Mouse (Mus musculus): ENCODE measurements around the gene Olfr689. TPM values are rescaled to one million over a fixed set of nuclear protein-coding genes. Genes with fewer than 3 reads are reported as not detected.
"Not testable (repeated sequence)": the region's sequence is repeated elsewhere in the genome, so short reads cannot be mapped to it uniquely, and the experiment has no call there.

The Olfr689 gene
- polyA plus RNA-seq (2016; fragmentation: Nextera tagmentation; extraction: Ambion mirVana) = not detected in 2 replicates

DNA sequence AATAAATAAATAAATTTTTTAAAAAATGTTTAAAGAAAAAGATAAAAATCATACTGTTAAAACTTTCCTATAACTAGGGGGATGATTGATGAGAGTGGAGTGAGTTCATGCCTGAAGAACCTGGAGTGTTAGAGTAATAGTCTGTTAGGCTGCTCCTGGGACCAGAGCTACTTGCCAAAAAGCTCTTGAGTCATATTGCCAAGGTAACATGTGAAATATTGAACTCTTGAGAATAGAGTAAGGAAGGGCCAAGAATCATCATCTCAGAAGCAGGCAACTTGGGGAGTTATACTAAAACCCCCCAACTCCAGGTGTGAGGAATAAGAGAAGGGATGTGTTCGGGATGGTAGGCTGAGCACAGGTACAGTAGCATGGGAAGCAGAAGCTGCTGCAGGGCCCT lies at the start of gene Olfr689:
TSS of gene Olfr689 (plus strand) at position 301 of the 400 bp plus-strand sequence.
- no peaks in the 10 kb centered on the region for H3K36me3 ChIP-seq
- no peak for ATAC-seq (ENCODE audit: low FRiP score, low read depth)
- 86% methylated on average over 1 of the region's 1 CpGs for WGBS

DNA sequence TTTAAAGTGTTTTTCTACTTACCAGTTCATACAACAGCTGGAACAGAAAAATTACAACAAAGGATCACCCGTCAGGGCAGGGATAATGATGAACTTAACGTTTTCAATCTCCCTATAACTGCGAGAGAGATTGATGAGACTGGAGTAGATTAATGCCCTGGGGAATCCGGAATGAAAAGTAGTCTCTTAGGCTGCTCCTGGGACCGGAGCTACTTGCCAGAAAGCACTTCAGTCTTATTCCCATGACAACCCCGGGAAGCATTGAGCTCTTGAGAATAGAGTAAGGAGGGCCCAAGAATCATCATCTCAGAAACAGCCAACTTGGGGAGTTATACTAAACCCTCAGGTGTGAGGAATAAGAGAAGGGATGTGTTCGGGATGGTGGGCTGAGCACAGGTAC lies 38.5 kb upstream of the Olfr689 start:
- WGBS = 67% methylated on average over 7 of the region's 7 CpGs
- no peak overlapping the region for H3K4me3 ChIP-seq
- ATAC-seq (ENCODE audit: low FRiP score, low read depth) = no peak
- no peaks in the 10 kb centered on the region for H3K36me3 ChIP-seq
- no peak overlapping the region for H3K27ac ChIP-seq (replicated peaks)
- no peak overlapping the region for H3K4me2 ChIP-seq (replicated peaks)
- H3K9ac ChIP-seq (replicated peaks) = no peak overlapping the region
- H3K27me3 ChIP-seq = no peaks in the 10 kb centered on the region
- no peaks in the 10 kb centered on the region for H3K9me3 ChIP-seq
- H3K4me1 ChIP-seq = no peaks in the 10 kb centered on the region

More for the DNA sequence above, at the start of gene Olfr689:
- Histone ChIP-seq H3K4me3 (no peak within 1 kb of the TSS), H3K4me1 (no peaks in the 10 kb centered on the region), H3K9ac (replicated peaks) (no peak within 1 kb of the TSS), H3K9me3 (no peaks in the 10 kb centered on the region), H3K27me3 (no peaks in the 10 kb centered on the region), H3K27ac (replicated peaks) (no peak within 1 kb of the TSS), H3K4me2 (replicated peaks) (no peak within 1 kb of the TSS)

DNA sequence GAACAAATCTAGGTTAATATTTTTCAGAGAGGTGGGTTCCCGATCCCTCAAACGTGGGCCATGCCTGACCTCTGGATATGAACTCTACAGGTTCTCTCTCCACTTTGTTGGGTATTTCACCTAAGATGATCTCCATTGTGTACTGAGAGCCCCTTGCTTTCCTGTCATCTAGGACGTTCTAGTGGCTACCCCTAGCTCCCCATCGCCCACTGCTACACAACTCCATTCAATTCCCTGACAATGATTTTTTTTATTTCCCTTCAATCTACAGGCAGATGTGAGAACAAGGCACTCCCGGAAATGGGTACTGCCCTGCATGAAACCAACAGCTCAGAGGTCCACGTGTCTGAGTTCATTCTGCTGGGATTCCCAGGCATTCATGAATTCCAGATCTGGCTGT lies 23.2 kb upstream of the Olfr689 start, which contains the start of gene Olfr688:
TSS of gene Olfr688 (plus strand) at position 301 of the 400 bp plus-strand sequence.
- no peak within 1 kb of the TSS for H3K4me3 ChIP-seq
- no peak within 1 kb of the TSS for H3K27ac ChIP-seq (replicated peaks)
- no peaks in the 10 kb centered on the region for H3K27me3 ChIP-seq
- no peaks in the 10 kb centered on the region for H3K9me3 ChIP-seq
- H3K4me2 ChIP-seq (replicated peaks) = no peak within 1 kb of the TSS
- H3K36me3 ChIP-seq = no peaks in the 10 kb centered on the region
- no peak within 1 kb of the TSS for H3K9ac ChIP-seq (replicated peaks)
- ATAC-seq (ENCODE audit: low FRiP score, low read depth) = no peak
- H3K4me1 ChIP-seq = no peaks in the 10 kb centered on the region
- WGBS = 84% methylated on average over 6 of the region's 6 CpGs

DNA sequence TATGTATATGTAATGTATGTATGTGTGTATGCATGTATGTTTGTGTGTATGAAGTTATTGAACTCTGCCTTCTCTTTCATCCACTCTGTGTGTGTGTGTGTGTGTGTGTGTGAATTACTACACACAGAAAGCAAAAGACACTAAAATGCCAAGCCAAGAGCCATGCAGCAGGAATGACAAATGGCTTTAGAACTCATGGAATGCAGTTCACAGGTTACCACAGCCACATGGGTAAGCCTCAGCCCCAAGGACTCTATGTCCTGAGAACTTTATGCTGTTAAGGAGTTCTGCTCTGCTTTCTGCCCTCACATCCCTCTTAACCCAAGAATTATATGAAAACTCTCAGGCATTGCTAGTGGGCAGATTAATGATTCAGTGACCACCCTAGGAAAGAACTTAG lies 20.9 kb upstream of the Olfr689 start:
- ATAC-seq (ENCODE audit: low FRiP score, low read depth) = no peak
- Histone ChIP-seq H3K9ac (replicated peaks) (no peak overlapping the region), H3K27me3 (no peaks in the 10 kb centered on the region)

DNA sequence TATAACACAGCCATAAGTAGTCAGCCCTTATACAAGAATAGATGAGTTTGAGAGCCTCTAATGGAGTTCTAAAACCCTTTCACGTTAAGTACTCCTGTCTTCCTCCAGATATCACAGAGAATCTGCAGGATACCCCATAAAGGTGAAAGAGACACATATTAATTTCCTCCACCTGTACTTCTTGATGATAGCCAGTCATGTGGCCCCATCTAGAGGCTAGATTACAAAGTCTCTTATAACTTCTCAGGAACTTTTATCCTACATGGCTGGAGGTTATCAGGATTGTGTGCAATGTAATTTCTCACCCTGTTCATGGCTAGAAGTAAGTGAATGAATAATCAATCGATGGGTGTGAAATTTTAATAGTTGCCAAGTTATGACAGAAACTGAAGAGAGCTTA lies 14.3 kb downstream of the Olfr689 start:
- no peaks in the 10 kb centered on the region for H3K4me1 ChIP-seq
- H3K9ac ChIP-seq (replicated peaks) = no peak overlapping the region
- H3K4me2 ChIP-seq (replicated peaks) = no peak overlapping the region
- no peak overlapping the region for H3K4me3 ChIP-seq
- no peak overlapping the region for H3K27ac ChIP-seq (replicated peaks)
- WGBS = 81% methylated on average over 2 of the region's 2 CpGs
- H3K36me3 ChIP-seq = no peaks in the 10 kb centered on the region
- H3K27me3 ChIP-seq = no peaks in the 10 kb centered on the region
- no peak for ATAC-seq (ENCODE audit: low FRiP score, low read depth)
- no peaks in the 10 kb centered on the region for H3K9me3 ChIP-seq

More for the DNA sequence above, 20.9 kb upstream of the Olfr689 start:
- H3K4me2 ChIP-seq (replicated peaks) = no peak overlapping the region
- H3K4me1 ChIP-seq = no peaks in the 10 kb centered on the region
- H3K36me3 ChIP-seq = no peaks in the 10 kb centered on the region
- no peak overlapping the region for H3K4me3 ChIP-seq
- H3K27ac ChIP-seq (replicated peaks) = no peak overlapping the region
- no peaks in the 10 kb centered on the region for H3K9me3 ChIP-seq

DNA sequence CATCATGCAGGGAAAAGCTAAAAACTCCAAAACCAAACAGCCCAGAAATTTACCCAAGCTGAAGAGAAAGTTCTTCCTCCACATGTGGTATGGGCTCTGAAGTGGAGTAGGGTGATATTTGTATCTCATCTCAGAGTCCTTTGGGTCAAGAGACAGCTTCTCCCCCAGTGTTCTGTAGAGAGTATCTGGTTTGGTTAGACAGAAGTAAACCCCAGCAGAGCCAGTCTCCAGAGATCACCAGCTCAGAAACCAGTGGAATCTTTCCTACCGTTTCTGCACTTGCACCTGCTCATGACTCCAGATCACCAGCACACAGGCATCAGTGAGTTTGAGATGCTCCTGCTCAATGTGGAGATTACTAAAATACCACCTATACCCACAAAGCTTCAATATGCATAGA lies 23.0 kb downstream of the Olfr689 start, which contains the start of gene Olfr690:
TSS of gene Olfr690 (minus strand) at position 101 of the 400 bp plus-strand sequence.
- ATAC-seq (ENCODE audit: low FRiP score, low read depth) = no peak
- H3K4me1 ChIP-seq = no peaks in the 10 kb centered on the region
- no peak within 1 kb of the TSS for H3K4me3 ChIP-seq
- H3K36me3 ChIP-seq = no peaks in the 10 kb centered on the region
- no peak within 1 kb of the TSS for H3K27ac ChIP-seq (replicated peaks)
- no peak within 1 kb of the TSS for H3K4me2 ChIP-seq (replicated peaks)
- WGBS = 79% methylated on average over 1 of the region's 1 CpGs
- no peak within 1 kb of the TSS for H3K9ac ChIP-seq (replicated peaks)
- H3K9me3 ChIP-seq = no peaks in the 10 kb centered on the region
- H3K27me3 ChIP-seq = no peaks in the 10 kb centered on the region

DNA sequence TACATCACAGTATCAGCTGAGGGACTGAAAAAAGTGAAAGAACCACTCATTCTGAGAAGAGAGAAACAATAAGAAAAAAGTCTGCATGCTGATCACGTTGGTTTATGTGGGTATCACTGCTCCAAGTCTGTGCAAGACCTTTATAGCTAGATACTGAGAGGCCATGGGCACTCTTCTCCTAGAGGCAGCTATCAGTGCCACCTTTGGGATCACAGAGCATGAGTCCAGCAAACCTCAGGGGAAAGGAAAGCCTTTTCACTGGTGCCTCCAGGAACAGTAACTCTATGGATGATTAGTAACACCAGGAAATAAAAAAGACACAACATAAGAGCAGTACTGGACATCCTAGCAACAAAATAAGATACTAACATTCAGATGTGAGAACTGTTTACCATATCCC lies 31.2 kb downstream of the Olfr689 start, which contains the start of gene Olfr691:
TSS of gene Olfr691 (minus strand) at position 101 of the 400 bp plus-strand sequence.
- no peaks in the 10 kb centered on the region for H3K27me3 ChIP-seq
- H3K36me3 ChIP-seq = no peaks in the 10 kb centered on the region
- H3K4me3 ChIP-seq = no peak within 1 kb of the TSS
- ATAC-seq (ENCODE audit: low FRiP score, low read depth) = no peak
- H3K9me3 ChIP-seq = no peaks in the 10 kb centered on the region
- H3K27ac ChIP-seq (replicated peaks) = no peak within 1 kb of the TSS
- H3K4me1 ChIP-seq = no peaks in the 10 kb centered on the region
- H3K9ac ChIP-seq (replicated peaks) = no peak within 1 kb of the TSS
- WGBS = 41% methylated on average over 1 of the region's 1 CpGs
- H3K4me2 ChIP-seq (replicated peaks) = no peak within 1 kb of the TSS

DNA sequence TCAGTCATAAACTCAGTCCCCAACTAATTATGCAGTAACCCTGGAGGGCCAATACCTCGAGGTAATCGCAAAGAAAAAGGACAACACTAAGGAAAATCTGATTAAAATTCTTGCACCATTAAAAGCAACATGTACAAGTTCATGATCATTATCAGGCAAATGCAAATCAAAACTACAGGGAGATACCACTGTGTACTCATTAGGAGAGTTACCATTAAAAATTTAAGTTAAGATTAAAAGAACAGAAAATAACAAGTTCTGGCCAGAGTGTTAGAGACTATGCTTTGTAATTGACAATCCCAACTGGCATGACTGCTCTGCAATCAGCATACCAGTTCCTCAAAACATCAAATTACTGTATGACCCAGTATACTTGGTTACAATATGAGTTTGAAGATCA lies 31.8 kb downstream of the Olfr689 start:
- no peak overlapping the region for H3K27ac ChIP-seq (replicated peaks)
- no peaks in the 10 kb centered on the region for H3K36me3 ChIP-seq
- H3K9ac ChIP-seq (replicated peaks) = no peak overlapping the region
- H3K4me1 ChIP-seq = no peaks in the 10 kb centered on the region
- no peak overlapping the region for H3K4me2 ChIP-seq (replicated peaks)
- H3K4me3 ChIP-seq = no peak overlapping the region
- 79% methylated on average over 2 of the region's 2 CpGs for WGBS
- ATAC-seq (ENCODE audit: low FRiP score, low read depth) = no peak
- no peaks in the 10 kb centered on the region for H3K27me3 ChIP-seq
- no peaks in the 10 kb centered on the region for H3K9me3 ChIP-seq

DNA sequence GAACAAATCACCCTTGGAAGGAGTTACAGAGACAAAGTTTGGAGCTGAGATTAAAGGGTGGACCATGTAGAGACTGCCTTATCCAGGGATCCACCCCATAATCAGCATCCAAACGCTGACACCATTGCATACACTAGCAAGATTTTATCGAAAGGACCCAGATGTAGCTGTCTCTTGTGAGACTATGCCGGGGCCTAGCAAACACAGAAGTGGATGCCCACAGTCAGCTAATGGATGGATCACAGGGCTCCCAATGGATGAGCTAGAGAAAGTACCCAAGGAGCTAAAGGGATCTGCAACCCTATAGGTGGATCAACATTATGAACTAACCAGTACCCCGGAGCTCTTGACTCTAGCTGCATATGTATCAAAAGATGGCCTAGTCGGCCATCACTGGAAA lies 45.1 kb downstream of the Olfr689 start:
- H3K9ac ChIP-seq (replicated peaks); H3K27me3 ChIP-seq; H3K4me3 ChIP-seq; H3K4me2 ChIP-seq (replicated peaks); H3K36me3 ChIP-seq; H3K27ac ChIP-seq (replicated peaks); H3K4me1 ChIP-seq; H3K9me3 ChIP-seq: not testable (repeated sequence)
- peak; percentile 62 for ATAC-seq (ENCODE audit: low FRiP score, low read depth)
- WGBS = no CpG with 5 or more reads among the region's 5 CpGs

DNA sequence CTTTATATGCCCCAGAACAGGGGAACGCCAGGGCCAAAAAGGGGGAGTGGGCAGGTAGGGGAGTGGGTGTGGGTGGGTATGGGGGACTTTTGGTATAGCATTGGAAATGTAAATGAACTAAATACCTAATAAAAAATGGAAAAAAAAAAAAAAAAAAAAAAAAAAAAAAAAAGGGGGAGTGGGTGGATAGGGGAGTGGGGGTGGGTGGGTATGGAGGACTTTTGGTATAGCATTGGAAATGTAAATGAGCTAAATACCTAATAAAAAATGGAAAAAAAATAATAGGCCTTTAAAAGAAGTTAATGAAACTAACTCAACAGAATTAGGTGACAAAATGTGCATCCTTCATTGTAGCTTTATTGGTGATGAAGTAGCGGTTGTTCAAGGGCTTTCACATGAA lies 45.5 kb downstream of the Olfr689 start:
- ATAC-seq (ENCODE audit: low FRiP score, low read depth) = peak; percentile 92
- not testable (repeated sequence) for H3K4me1 ChIP-seq; H3K4me3 ChIP-seq; H3K36me3 ChIP-seq; H3K27me3 ChIP-seq; H3K9ac ChIP-seq (replicated peaks); H3K27ac ChIP-seq (replicated peaks); H3K9me3 ChIP-seq; H3K4me2 ChIP-seq (replicated peaks)
- WGBS = 97% methylated on average over 1 of the region's 2 CpGs

DNA sequence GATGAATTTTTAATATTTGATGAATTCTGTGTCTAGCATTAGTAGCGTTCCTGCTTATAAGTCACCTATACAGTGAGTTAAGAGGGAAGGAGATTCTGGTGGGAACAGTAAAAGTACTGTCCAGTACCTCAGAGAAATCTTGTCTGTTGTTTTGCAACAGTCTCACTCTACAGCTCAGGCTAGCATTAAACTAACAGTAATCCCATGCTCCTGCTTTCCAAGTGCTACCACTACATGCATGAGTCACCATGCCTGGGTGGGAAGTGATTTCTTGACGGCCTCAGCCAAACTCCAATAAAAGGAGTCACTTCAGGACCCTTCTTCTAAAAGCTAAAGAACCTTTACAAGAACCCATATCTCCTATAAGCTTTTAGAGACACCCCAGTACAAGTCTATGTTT lies 50.7 kb downstream of the Olfr689 start:
- no peak overlapping the region for H3K27ac ChIP-seq (replicated peaks)
- no peaks in the 10 kb centered on the region for H3K27me3 ChIP-seq
- no peaks in the 10 kb centered on the region for H3K4me1 ChIP-seq
- WGBS = 81% methylated on average over 2 of the region's 2 CpGs
- no peaks in the 10 kb centered on the region for H3K36me3 ChIP-seq
- no peak overlapping the region for H3K4me2 ChIP-seq (replicated peaks)
- no peak overlapping the region for H3K9ac ChIP-seq (replicated peaks)
- no peak for ATAC-seq (ENCODE audit: low FRiP score, low read depth)
- H3K9me3 ChIP-seq = no peaks in the 10 kb centered on the region
- H3K4me3 ChIP-seq = no peak overlapping the region

DNA sequence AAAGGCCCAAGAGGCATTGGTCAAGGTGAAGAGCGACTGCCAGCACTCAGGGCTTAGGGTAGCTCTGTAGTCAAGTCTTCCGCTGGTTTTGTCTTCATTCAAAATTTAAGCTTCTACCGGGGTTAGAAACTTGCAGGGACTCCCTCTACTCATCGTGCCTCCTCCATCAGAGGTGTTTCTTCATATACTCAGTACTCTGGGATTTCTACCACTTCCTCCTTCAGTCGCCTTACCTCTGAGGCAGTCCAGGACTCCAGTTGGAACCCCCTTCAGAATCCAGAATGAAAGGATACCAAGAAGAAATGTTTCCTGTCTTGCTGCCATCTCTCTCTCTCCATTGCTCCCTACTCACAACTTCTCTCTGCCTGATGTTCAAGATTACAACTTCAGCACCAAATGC lies 56.3 kb downstream of the Olfr689 start:
- H3K4me1 ChIP-seq = no peaks in the 10 kb centered on the region
- no peak for ATAC-seq (ENCODE audit: low FRiP score, low read depth)
- H3K9ac ChIP-seq (replicated peaks) = no peak overlapping the region
- WGBS = 84% methylated on average over 5 of the region's 5 CpGs
- H3K4me2 ChIP-seq (replicated peaks) = no peak overlapping the region
- H3K27me3 ChIP-seq = no peaks in the 10 kb centered on the region
- no peak overlapping the region for H3K27ac ChIP-seq (replicated peaks)
- no peaks in the 10 kb centered on the region for H3K36me3 ChIP-seq
- H3K9me3 ChIP-seq = no peaks in the 10 kb centered on the region
- no peak overlapping the region for H3K4me3 ChIP-seq

DNA sequence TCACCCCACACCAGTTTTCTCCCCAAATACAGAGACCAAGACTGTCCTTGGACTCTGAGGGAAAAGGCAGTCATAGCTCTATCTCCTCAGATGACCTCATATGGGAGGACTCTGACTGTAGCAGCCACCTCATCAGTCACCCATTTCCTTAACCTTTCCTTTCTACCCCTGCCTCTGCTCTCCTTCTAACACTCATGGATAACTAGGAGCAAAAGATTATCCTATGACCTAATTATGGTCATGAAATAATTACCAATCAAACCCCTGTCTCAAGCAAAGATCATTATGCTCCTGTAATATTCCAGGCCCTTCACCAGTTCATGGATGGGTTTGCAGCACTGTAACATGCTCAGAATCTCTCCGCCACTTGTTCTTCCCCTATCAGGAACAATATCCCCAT lies 57.0 kb downstream of the Olfr689 start, which contains the start of gene Olfr692:
TSS of gene Olfr692 (plus strand) at position 301 of the 400 bp plus-strand sequence.
- H3K9me3 ChIP-seq = no peaks in the 10 kb centered on the region
- H3K4me1 ChIP-seq = no peaks in the 10 kb centered on the region
- no peak for ATAC-seq (ENCODE audit: low FRiP score, low read depth)
- no peak within 1 kb of the TSS for H3K9ac ChIP-seq (replicated peaks)
- WGBS = 100% methylated on average over 1 of the region's 1 CpGs
- H3K27me3 ChIP-seq = no peaks in the 10 kb centered on the region
- no peak within 1 kb of the TSS for H3K27ac ChIP-seq (replicated peaks)
- no peak within 1 kb of the TSS for H3K4me2 ChIP-seq (replicated peaks)
- H3K4me3 ChIP-seq = no peak within 1 kb of the TSS
- no peaks in the 10 kb centered on the region for H3K36me3 ChIP-seq

Measured in midbrain, embryonic 12.5 days (tissue).